Comparison of ENCODE assay signal across 11 mouse cellular contexts in genomic region chr5:118673859-118674258, GRCm38 (mm10).
DNase-seq lines count a peak whose midpoint lies in the region; ATAC-seq and TF ChIP-seq lines count a peak whose summit lies in the region.
"Had no signal": no experiment of that assay in that cellular context is flagged by ENCODE, and none has a peak within 500 bp of the region (broad histone marks: within the 10 kb centered on the region; RNA-seq: fewer than 3 reads in every experiment).

No protein-coding gene starts in this region.

- ATAC-seq in forebrain, embryonic 12.5 days (ENCODE audit: low FRiP score): peak; percentile 58
- ATAC-seq in CD4-positive, CD25-positive, alpha-beta regulatory T cell, adult 4 months: no peak

- no peaks in the 10 kb centered on the region for H3K9me3 ChIP-seq in forebrain, embryonic 12.5 days
- H3K9me3 ChIP-seq: embryonic facial prominence, embryonic 15.5 days; heart, embryonic 10.5 days had no signal

- H3K36me3 ChIP-seq in liver, adult 2 months (ENCODE audit: control insufficient read depth, insufficient read depth, low read length): peaks cover 2% of the 10 kb centered on the region; the same call in 1 of the 2 replicates
- no peaks in the 10 kb centered on the region for H3K36me3 ChIP-seq in forebrain, embryonic 12.5 days (replicated peaks)
- H3K36me3 ChIP-seq: heart, embryonic 10.5 days had no signal

- no peak overlapping the region for H3K9ac ChIP-seq in liver, adult 2 months (ENCODE audit: low read depth, low read length)
- no peak overlapping the region for H3K9ac ChIP-seq in forebrain, embryonic 12.5 days
- H3K9ac ChIP-seq: embryonic facial prominence, embryonic 15.5 days had no signal

- H3K27ac ChIP-seq in liver, adult 2 months (replicated peaks; ENCODE audit: insufficient read depth, low read depth, low read length): no peak overlapping the region
- H3K27ac ChIP-seq in forebrain, embryonic 12.5 days: no peak overlapping the region
- H3K27ac ChIP-seq: embryonic facial prominence, embryonic 15.5 days had no signal

- H3K4me2 ChIP-seq in forebrain, embryonic 12.5 days: peak overlapping the region; percentile 8; the same call in 1 of the 2 replicates
- H3K4me2 ChIP-seq: embryonic facial prominence, embryonic 15.5 days had no signal

- H3K27me3 ChIP-seq in liver, adult 2 months (ENCODE audit: control insufficient read depth, insufficient read depth, low read length): no peaks in the 10 kb centered on the region
- peaks cover 6% of the 10 kb centered on the region; the same call in 1 of the 2 replicates for H3K27me3 ChIP-seq in forebrain, embryonic 12.5 days
- H3K27me3 ChIP-seq: embryonic facial prominence, embryonic 15.5 days had no signal

- H3K79me2 ChIP-seq in liver, adult 2 months (ENCODE audit: control insufficient read depth, insufficient read depth, low read length): peaks cover 10% of the 10 kb centered on the region

- peak; percentile 33 for DNase-seq in liver, adult 2 months (ENCODE audit: extremely low read depth, low read depth, low spot score)
- no peak for DNase-seq in liver
- peak; percentile 54 for DNase-seq in embryo, embryonic 10.5 days (ENCODE audit: low spot score)
- peak; percentile 47 for DNase-seq in mesoderm, embryonic 11.5 days (ENCODE audit: low read depth, low spot score)
- DNase-seq in right cerebral cortex, postnatal 10 days (ENCODE audit: low spot score in 2 of 2): no peak
- DNase-seq: adrenal gland, postnatal 10 days; lung, postnatal 14 days had no signal

- H3K4me3 ChIP-seq in liver, adult 2 months (ENCODE audit: insufficient read depth, low read depth, low read length): no peak overlapping the region
- no peak overlapping the region for H3K4me3 ChIP-seq in forebrain, embryonic 12.5 days (replicated peaks)
- H3K4me3 ChIP-seq: embryonic facial prominence, embryonic 15.5 days; heart, embryonic 10.5 days had no signal

- H3K4me1 ChIP-seq in liver, adult 2 months (ENCODE audit: control insufficient read depth, insufficient read depth, low read length): peaks cover 8% of the 10 kb centered on the region; the same call in 1 of the 2 replicates
- peaks cover 62% of the 10 kb centered on the region for H3K4me1 ChIP-seq in forebrain, embryonic 12.5 days

- WGBS in liver, adult 2 months: 15% methylated on average over 5 of the region's 5 CpGs
- WGBS in forebrain, embryonic 12.5 days: 13% methylated on average over 5 of the region's 5 CpGs

- TF ChIP-seq POLR2A in liver, adult 2 months (IDR thresholded peaks at IDR 0.05; ENCODE audit: extremely low read depth, insufficient read depth, low read length): no peak

- no peak for TF ChIP-seq CTCF in liver, adult 2 months (IDR thresholded peaks at IDR 0.05; ENCODE audit: low read depth, low read length)

Comparison
In these comparisons a context has a peak if more than half of its experiments do, and no peak if none do; other contexts are left out.
1. DNase-seq: peak in liver, adult 2 months (single experiment), embryo, embryonic 10.5 days (single experiment) and mesoderm, embryonic 11.5 days (single experiment); none in liver (single experiment) and right cerebral cortex, postnatal 10 days (0 of 2).